Mouse (Mus musculus): Measurements from ENCODE around the gene Cryge. TPM values are rescaled to one million over a fixed set of nuclear protein-coding genes. Genes with fewer than 3 reads are reported as not detected.

Cryge gene
- polyA plus RNA-seq (2021; fragmentation: Nextera tagmentation), result not detected in 2 replicates
- long read RNA-seq, experiment 1, result 0 reads
- long read RNA-seq, experiment 2, result 0 reads

DNA sequence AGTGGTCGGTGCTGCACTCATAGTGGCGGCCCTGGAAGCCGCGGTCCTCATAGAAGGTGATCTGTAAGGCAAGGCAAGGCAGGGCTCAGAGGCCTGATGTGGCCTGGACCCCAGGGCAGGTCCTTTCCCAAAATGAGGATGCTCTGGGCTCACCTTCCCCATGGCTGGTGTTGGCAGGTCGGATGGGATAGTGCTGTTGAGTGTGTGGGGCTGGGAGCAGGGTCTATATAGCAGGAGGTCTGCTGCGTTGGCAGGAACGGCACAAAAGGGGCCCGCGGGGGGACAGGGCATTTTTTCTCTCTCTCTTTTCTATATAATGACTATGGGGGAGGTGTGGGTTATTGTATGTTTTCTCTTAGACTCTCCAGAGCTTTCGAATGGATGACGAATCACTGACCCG is at the start of gene Cryge:
Gene Cryge, minus strand, starts transcription at position 198 of the 400 bp plus-strand sequence.

DNA sequence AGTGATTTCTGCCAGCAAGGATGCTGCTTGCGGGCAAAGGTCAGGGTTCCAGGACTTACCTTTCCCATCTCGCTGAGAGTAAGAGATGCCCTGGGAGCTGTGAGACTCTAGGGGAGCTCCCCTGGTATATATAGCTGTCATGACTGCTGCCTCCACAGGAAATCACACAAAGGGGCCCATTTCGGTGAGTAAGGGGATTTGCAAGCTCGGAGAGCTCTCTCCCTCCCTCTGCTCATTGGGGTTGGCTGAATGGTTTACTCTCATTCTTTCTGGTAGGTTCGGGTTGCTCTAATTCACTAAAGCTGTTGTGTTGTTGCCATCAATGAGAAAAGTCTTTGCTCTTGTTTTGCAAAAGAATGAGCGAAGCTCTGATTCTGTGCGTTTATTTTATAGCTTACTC is 31.2 kb upstream of the Cryge start, which contains the start of gene Crygb:
Gene Crygb, minus strand, starts transcription at position 101 of the 400 bp plus-strand sequence.

DNA sequence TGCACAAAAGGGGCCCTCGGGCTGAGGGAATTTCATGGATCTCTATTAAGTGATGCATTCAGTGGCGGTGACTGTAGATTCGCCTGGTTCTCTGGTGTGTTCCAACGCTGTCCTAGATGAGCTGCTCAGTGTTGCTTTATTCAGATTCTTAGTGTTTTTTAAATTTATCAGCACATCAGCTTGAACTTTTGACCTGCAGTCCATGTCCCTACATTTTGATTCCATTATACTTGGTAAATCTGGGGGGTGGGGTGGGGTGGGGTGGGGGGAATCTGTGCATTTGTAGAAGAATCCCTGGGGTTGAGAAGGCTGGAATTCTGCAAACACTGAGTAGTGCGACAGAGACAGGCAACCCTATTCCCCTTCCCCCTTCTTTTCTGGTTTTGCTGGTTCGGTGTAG is 22.6 kb upstream of the Cryge start, which contains the start of gene Crygc:
Gene Crygc, minus strand, starts transcription at position 101 of the 400 bp plus-strand sequence.

DNA sequence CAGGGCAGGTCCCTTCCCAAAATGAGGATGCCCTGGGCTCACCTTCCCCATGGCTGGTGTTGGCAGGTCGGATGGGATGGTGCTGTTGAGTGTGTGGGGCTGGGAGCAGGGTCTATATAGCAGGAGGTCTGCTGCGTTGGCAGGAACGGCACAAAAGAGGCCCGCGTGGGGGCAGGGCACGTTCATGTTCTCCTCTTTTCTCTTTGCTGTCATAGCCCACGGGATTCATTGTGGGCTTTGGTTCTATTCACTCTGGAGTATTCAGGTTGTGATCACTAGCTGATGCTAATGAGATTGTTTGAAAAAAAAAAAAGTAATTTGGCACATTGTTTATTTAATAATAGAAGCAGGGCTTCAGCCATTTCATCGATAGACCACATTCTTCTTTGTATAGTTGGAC is 12.4 kb upstream of the Cryge start, which contains the start of gene Crygd:
Gene Crygd, minus strand, starts transcription at position 101 of the 400 bp plus-strand sequence.

DNA sequence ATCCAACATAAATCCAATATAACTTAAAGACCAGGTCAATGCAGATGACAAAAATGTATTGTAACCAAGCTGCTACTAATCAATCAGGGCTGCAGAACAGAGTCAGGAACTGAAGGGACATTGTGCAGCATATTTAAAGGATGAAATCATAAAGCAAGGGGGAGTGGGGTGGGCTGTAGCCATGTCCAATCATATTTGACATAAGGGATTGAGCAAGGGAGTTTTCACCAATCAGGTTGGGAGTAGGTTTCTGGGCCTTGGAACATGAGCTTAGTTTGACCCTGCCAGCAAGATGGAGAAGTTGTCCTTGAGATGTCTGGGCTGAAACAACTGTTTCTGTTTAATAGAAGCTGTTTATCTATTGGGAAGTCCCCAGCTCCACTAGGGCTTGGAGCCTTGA is 18.3 kb downstream of the Cryge start, which contains the start of gene Akr1cl:
Gene Akr1cl, minus strand, starts transcription at position 119 of the 400 bp plus-strand sequence.

Other genes starting within 250 kb of the Cryge start
- 8.2 and 10.2 TPM in 2 replicates for gene Plekhm3, start 94.3 kb downstream of the Cryge start, polyA plus RNA-seq (2021; fragmentation: Nextera tagmentation)
- not detected in 2 replicates for gene Akr1cl, start 18.4 kb downstream of the Cryge start, polyA plus RNA-seq (2021; fragmentation: Nextera tagmentation)
- not detected in 2 replicates for gene Crygd, start 12.3 kb upstream of the Cryge start, polyA plus RNA-seq (2021; fragmentation: Nextera tagmentation)
- gene Crygc, start 22.5 kb upstream of the Cryge start, polyA plus RNA-seq (2021; fragmentation: Nextera tagmentation), result not detected in 2 replicates
- gene Crygb, start 31.1 kb upstream of the Cryge start, polyA plus RNA-seq (2021; fragmentation: Nextera tagmentation), result not detected in 2 replicates
- 0.83 and 1.0 TPM in 2 replicates for gene Cryga, start 52.2 kb upstream of the Cryge start, polyA plus RNA-seq (2021; fragmentation: Nextera tagmentation)
- 0.53 and 0.70 TPM in 2 replicates for gene Gm28845, start 68.4 kb upstream of the Cryge start, polyA plus RNA-seq (2021; fragmentation: Nextera tagmentation)
- gene D630023F18Rik, start 72.1 kb upstream of the Cryge start, polyA plus RNA-seq (2021; fragmentation: Nextera tagmentation), result 7.8 and 10.2 TPM in 2 replicates
- gene Idh1, start 135.4 kb upstream of the Cryge start, polyA plus RNA-seq (2021; fragmentation: Nextera tagmentation), result 30.5 and 42.1 TPM in 2 replicates
- gene Pikfyve, start 135.5 kb upstream of the Cryge start, polyA plus RNA-seq (2021; fragmentation: Nextera tagmentation), result 3.6 and 10.1 TPM in 2 replicates
- 0.68 and 1.4 TPM in 2 replicates for gene Pth2r, start 230.9 kb upstream of the Cryge start, polyA plus RNA-seq (2021; fragmentation: Nextera tagmentation)

All from left cerebral cortex, adult 6 months (tissue).